Mouse (Mus musculus) heart, embryonic 14.5 days (tissue): ENCODE measurements around the gene Ptpra. TPM values are rescaled to one million over a fixed set of nuclear protein-coding genes. Genes with fewer than 3 reads are reported as not detected.
A peak's percentile ranks its signal among the peaks of the same experiment; 100 is the strongest.

ENCODE experiments used
- ATAC-seq: fragments of 200-750 bp; cut with Nextera tagmentation; 2 replicates; pipeline ENCODE4 v1.8.0; 2017; ENCODE audit warnings: low read depth, moderate TSS enrichment; ENCODE audit not compliant: insufficient number of reproducible peaks, insufficient read depth, low FRiP score
- H3K27ac ChIP-seq, 2 experiments: fragments of 200-500 bp in 1 of 2; fragments of 300-500 bp in 1 of 2; sonication (generic) in 1 of 2; replicated peaks in 1 of 2; 2 replicates each; pipeline ENCODE4 v1.5.1; 2012 to 2014; ENCODE audit warnings: low read depth in 2 of 2, low read length in 2 of 2, control low read depth in 1 of 2, mild to moderate bottlenecking in 1 of 2, mixed read lengths in 1 of 2; ENCODE audit not compliant: control insufficient read depth in 1 of 2, insufficient read depth in 1 of 2
- H3K27me3 ChIP-seq: fragments of 300-500 bp; sonication (generic); 2 replicates; pipeline ENCODE4 v1.6.1; 2014; ENCODE audit warnings: mild to moderate bottlenecking, low read length, control low read depth; ENCODE audit not compliant: control insufficient read depth, insufficient read depth
- H3K36me3 ChIP-seq: fragments of 300-500 bp; sonication (generic); 2 replicates; pipeline ENCODE4 v1.6.1; 2014; ENCODE audit warnings: mild to moderate bottlenecking, control low read depth, low read length, mixed read lengths; ENCODE audit not compliant: control insufficient read depth, insufficient read depth
- H3K4me1 ChIP-seq, 2 experiments: fragments of 200-500 bp in 1 of 2; fragments of 300-500 bp in 1 of 2; sonication (generic) in 1 of 2; 2 replicates each; pipeline ENCODE4 v1.6.1; 2012 to 2014; ENCODE audit warnings: low read length in 2 of 2, control low read depth in 1 of 2, mixed read lengths in 1 of 2; ENCODE audit not compliant: control insufficient read depth in 2 of 2, insufficient read depth in 2 of 2
- H3K4me2 ChIP-seq: fragments of 300-500 bp; sonication (generic); 2 replicates; pipeline ENCODE4 v1.6.1; 2014; ENCODE audit warnings: mild to moderate bottlenecking, low read length
- H3K4me3 ChIP-seq, 2 experiments: fragments of 200-500 bp in 1 of 2; fragments of 300-500 bp in 1 of 2; sonication (generic) in 1 of 2; 2 replicates each; pipeline ENCODE4 v1.5.1; 2012 to 2014; ENCODE audit warnings: low read length in 2 of 2, mild to moderate bottlenecking in 2 of 2, control low read depth in 1 of 2, low read depth in 1 of 2, moderate library complexity in 1 of 2; ENCODE audit not compliant: control insufficient read depth in 1 of 2, insufficient read depth in 1 of 2
- H3K9ac ChIP-seq: fragments of 300-500 bp; sonication (generic); 2 replicates; pipeline ENCODE4 v1.6.1; 2014; ENCODE audit warnings: mild to moderate bottlenecking, low read length
- H3K9me3 ChIP-seq: fragments of 300-500 bp; sonication (generic); 2 replicates; pipeline ENCODE4 v1.6.1; 2016; ENCODE audit warnings: low read length, control low read depth; ENCODE audit not compliant: control insufficient read depth
- WGBS: fragments of 180-500 bp; shearing (Covaris S2); extraction: QIAGEN DNeasy Blood & Tissue Kit; methylation state at CpG from one replicate; pipeline ENCODE4 v1.1.7; 2014; 5-methylcytosine and 5-hydroxymethylcytosine counted together
- polyA plus RNA-seq: library from polyadenylated mRNA; unstranded; fragments of >200 nt; fragmentation: Nextera tagmentation; extraction: Ambion mirVana; gene quantifications from 2 replicates; pipeline ENCODE4 v1.2.1, GENCODE M21; 2014

Ptpra gene
- polyA plus RNA-seq, 1 experiment from 2014 or later, result 88.5 TPM

DNA sequence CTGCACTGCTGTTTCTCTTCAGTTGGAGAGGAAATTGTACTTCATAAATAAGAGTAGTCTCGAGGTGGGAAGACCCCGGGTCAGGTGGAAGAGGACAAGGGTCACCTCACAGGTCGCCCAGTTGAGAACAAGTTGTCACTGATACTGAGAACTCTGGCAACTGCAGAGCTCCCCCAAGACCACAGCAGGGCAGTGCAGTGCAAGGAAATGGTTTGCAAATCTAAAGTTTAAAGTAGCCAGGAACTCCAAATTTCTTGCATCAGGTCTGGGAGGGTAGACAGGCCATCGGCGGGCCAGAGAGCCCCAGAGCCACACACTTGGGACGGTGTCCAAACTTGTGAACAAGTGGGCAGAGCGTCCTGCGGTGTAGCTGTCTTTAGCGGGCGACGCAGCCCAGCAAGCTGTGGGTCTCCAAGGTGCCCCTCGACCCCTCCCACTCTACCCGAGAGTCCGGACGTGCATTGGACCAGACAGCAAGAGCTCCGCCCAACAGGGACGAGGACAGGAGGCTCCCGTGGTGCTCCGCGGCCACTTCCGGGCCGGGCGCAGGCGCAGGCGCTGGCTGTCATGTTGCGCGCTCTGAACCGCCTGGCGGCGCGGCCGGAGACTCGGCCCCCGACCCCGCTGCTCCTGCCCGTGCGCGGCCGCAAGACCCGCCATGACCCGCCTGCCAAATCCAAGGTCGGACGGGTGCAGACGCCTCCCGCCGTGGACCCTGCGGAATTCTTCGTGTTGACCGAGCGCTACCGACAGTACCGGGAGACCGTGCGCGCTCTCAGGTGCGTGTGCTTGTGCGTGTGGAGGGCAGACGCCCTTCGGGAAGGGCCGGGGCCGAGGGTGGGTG lies 113.4 kb downstream of the Ptpra start, which contains the start of gene Mrps26:
Gene Mrps26 (plus strand): TSS at position 531 of the 844 bp plus-strand sequence.
- peak within 1 kb of the TSS; percentile 90 for H3K4me2 ChIP-seq
- no peaks in the 10 kb centered on the region for H3K9me3 ChIP-seq
- peaks cover 6 to 14% of the 10 kb centered on the region in 2 experiments for H3K4me1 ChIP-seq
- ATAC-seq, result peak; percentile 97
- WGBS, result under 1% methylated on average over 61 of the region's 61 CpGs
- H3K9ac ChIP-seq, result peak within 1 kb of the TSS; percentile 93
- peaks cover 22% of the 10 kb centered on the region for H3K36me3 ChIP-seq
- peak within 1 kb of the TSS; percentile 71 to 79 for H3K4me3 ChIP-seq
- H3K27ac ChIP-seq, result peak within 1 kb of the TSS; percentile 67 to 77
- H3K27me3 ChIP-seq, result no peaks in the 10 kb centered on the region

DNA sequence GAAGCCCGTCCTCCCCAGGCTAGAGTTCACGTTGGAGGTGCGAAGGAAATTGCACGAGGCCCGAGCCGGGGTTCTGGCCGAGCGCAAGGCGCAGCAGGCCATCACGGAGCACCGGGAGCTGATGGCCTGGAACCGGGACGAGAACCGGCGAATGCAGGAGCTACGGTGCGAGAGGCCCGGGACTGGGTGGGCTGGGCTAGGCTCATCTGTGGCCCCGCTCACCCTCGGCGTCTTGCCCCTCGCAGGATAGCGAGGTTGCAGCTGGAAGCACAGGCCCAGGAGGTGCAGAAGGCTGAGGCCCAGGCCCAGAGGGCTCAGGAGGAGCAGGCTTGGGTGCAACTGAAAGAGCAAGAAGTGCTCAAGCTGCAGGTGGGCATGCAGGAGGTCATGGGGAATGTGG lies 114.0 kb downstream of the Ptpra start:
- Histone ChIP-seq H3K27ac (peak overlapping the region in 1 of 2 experiments; percentile 77; a peak in 3 of 4 replicates), H3K9ac (peak overlapping the region; percentile 93), H3K27me3 (no peaks in the 10 kb centered on the region), H3K4me3 (peak overlapping the region; percentile 71 to 79), H3K4me1 (peaks cover 6 to 14% of the 10 kb centered on the region in 2 experiments), H3K4me2 (peak overlapping the region; percentile 90), H3K9me3 (no peaks in the 10 kb centered on the region), H3K36me3 (peaks cover 22% of the 10 kb centered on the region)
- no peak; the same call in 1 of the 2 replicates for ATAC-seq
- 0% methylated on average over 23 of the region's 23 CpGs for WGBS

DNA sequence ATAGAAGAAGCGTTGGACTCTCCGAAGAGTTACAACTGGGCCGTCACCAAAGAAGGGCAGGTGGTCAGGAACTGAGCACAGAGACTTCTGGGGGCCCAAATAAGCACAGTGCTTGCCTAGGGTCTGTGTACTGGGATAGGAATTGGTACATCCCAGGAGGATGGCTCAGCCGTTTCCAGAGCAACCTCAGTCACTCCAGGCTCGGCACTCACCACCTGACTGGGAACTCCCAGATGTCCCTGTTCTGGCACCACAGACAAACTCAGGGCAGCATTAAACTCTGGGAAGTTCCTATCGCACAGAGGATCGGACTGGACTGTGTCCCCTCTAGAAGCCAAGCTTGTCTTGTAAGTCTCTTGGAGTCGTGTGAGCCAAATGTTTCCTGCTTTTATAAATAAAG lies 114.9 kb downstream of the Ptpra start:
- no peaks in the 10 kb centered on the region for H3K27me3 ChIP-seq
- H3K36me3 ChIP-seq, result peaks cover 22% of the 10 kb centered on the region
- WGBS, result 81% methylated on average over 8 of the region's 8 CpGs
- no peaks in the 10 kb centered on the region for H3K9me3 ChIP-seq
- H3K27ac ChIP-seq, result no peak overlapping the region
- H3K4me3 ChIP-seq, result peak overlapping the region in 1 of 2 experiments; percentile 79; a peak in 3 of 4 replicates
- no peak overlapping the region; the same call in 1 of the 2 replicates for H3K9ac ChIP-seq
- peak overlapping the region; percentile 90 for H3K4me2 ChIP-seq
- ATAC-seq, result no peak
- H3K4me1 ChIP-seq, result peaks cover 6 to 14% of the 10 kb centered on the region in 2 experiments

DNA sequence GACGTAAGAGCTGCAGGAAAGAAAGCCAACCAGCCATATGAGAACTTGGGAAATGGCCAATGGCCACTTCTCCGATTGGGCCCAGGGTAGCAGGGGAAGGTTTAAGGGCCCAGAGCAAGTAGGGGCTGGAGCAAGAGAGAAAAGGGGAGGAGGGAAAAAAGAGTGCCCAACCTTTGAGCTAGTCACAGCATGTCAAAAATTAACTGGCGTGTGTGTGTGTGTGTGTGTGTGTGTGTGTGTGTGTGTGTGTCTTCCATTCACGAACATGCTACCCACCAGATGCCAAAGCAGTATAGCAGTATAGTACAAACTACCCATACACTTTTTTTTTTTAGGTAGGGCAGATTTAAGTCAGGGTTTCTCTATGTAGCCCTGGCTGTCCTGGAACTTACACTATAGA lies 118.8 kb downstream of the Ptpra start:
- H3K4me2 ChIP-seq, result no peak overlapping the region
- no peak overlapping the region for H3K9ac ChIP-seq
- H3K9me3 ChIP-seq, result no peaks in the 10 kb centered on the region
- H3K27me3 ChIP-seq, result peaks cover 3% of the 10 kb centered on the region
- H3K27ac ChIP-seq, result no peak overlapping the region
- H3K36me3 ChIP-seq, result peaks cover 22% of the 10 kb centered on the region
- ATAC-seq, result no peak
- no peak overlapping the region for H3K4me3 ChIP-seq
- peaks cover 4 to 7% of the 10 kb centered on the region in 2 experiments for H3K4me1 ChIP-seq
- 76% methylated on average over 4 of the region's 4 CpGs for WGBS

DNA sequence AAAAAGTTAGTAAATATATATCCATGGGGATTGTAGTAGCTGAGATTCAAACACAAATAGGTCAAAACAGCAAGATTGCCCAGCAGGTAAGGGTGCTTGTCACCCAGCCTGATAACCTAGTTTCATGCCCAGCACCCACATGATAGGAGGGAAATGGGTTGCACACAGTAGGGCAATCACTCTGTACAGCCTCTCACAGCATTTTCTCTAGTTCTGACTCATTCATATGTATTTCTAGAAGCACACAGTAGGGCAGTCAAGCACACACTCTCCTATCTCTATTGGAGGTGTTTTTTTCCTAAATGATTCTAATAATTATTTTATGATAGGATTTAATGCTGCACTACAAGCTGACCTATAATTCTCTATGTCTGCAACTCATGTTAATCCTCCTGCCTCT lies 119.8 kb downstream of the Ptpra start:
- peaks cover 22% of the 10 kb centered on the region for H3K36me3 ChIP-seq
- H3K27me3 ChIP-seq, result peaks cover 5% of the 10 kb centered on the region
- no peak for ATAC-seq

DNA sequence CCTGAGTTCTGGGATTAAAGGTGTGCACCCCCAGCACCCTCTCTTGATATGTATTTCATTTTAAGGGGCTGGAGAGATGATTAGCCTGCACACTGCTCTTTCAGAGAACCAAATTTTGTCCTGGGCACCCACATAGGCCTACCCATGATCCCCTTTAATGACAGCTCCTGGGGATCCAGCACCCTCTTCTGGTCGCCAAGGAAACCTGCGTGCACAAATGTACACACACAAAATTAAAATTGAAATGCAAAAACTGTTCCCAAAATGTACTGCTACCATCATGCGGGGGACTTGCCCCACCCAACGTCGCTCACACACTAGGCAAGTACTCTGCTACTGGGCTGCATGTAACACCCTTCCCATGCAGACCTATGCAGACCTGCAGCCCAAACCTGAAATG lies 124.9 kb downstream of the Ptpra start:
- Histone ChIP-seq H3K4me1 (peaks cover 2 to 10% of the 10 kb centered on the region in 2 experiments; a peak in 1 of 4 replicates), H3K36me3 (no peaks in the 10 kb centered on the region), H3K9ac (no peak overlapping the region), H3K4me2 (no peak overlapping the region), H3K27ac (no peak overlapping the region), H3K27me3 (peaks cover 55% of the 10 kb centered on the region), H3K4me3 (no peak overlapping the region), H3K9me3 (peaks cover 5% of the 10 kb centered on the region; the same call in 1 of the 2 replicates)
- 74% methylated on average over 5 of the region's 5 CpGs for WGBS
- no peak for ATAC-seq

More for the DNA sequence above, 119.8 kb downstream of the Ptpra start:
- H3K4me2 ChIP-seq, result no peak overlapping the region
- H3K27ac ChIP-seq, result no peak overlapping the region
- peaks cover 0 to under 1% of the 10 kb centered on the region in 2 experiments; a peak in 2 of 4 replicates for H3K4me1 ChIP-seq
- no peak overlapping the region for H3K9ac ChIP-seq
- H3K4me3 ChIP-seq, result no peak overlapping the region
- H3K9me3 ChIP-seq, result no peaks in the 10 kb centered on the region

DNA sequence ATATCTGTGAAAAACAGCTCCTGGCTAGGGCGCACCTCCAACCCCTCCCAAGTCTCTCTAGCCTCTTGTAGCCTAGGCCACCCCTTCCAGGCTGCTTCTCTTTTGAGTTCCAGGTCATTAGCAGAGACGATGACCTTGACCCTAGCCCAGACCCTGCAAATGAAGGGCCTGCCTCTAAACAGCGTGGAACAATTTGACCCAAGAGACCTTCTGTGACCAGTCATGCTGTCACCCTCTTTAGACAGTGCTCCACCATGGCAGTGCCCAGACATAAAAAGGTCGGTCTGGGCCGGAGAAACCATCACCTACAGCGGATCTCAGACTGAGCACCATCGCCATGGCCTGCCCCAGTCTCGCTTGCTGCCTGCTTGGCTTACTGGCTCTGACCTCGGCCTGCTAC lies 125.8 kb downstream of the Ptpra start, which contains the start of gene Oxt:
Gene Oxt (plus strand): TSS at position 301 of the 400 bp plus-strand sequence.
- 55% methylated on average over 9 of the region's 9 CpGs for WGBS

More for the DNA sequence above, 125.8 kb downstream of the Ptpra start, which contains the start of gene Oxt:
- ATAC-seq, result no peak
- Histone ChIP-seq H3K9ac (peak within 1 kb of the TSS; percentile 57), H3K36me3 (no peaks in the 10 kb centered on the region), H3K4me2 (peak within 1 kb of the TSS; percentile 74), H3K27me3 (peaks cover 64% of the 10 kb centered on the region), H3K4me1 (peaks cover 4 to 18% of the 10 kb centered on the region in 2 experiments; a peak in 3 of 4 replicates), H3K27ac (no peak within 1 kb of the TSS), H3K9me3 (peaks cover 5% of the 10 kb centered on the region; the same call in 1 of the 2 replicates), H3K4me3 (peak within 1 kb of the TSS; percentile 33 to 40)
